Mouse (Mus musculus) CH12.LX (cell line): ENCODE data around the gene Olfr965. TPM values are rescaled to one million over a fixed set of nuclear protein-coding genes. Genes with fewer than 3 reads are reported as not detected.
"Not testable (repeated sequence)": the region's sequence is repeated elsewhere in the genome, so short reads cannot be mapped to it uniquely, and the experiment has no call there.

Experiments
- DNase-seq: peaks from one replicate; pipeline ENCODE4 v3.0.0-alpha.2; 2013; ENCODE audit errors: extremely low read depth
- H3K27ac ChIP-seq: 2 replicates; pipeline ENCODE4 v1.5.1; 2012; ENCODE audit warnings: low read depth, mild to moderate bottlenecking, control low read depth, moderate library complexity; ENCODE audit not compliant: insufficient read depth
- H3K27me3 ChIP-seq: replicated peaks from 2 replicates; pipeline ENCODE3; 2012; ENCODE audit warnings: inconsistent platforms
- H3K36me3 ChIP-seq, 2 experiments: replicated peaks in 1 of 2; 2 replicates each; pipeline versions ENCODE3 to v1.6.1; 2012; ENCODE audit warnings: inconsistent platforms in 1 of 2, low read length in 1 of 2, mild to moderate bottlenecking in 1 of 2, mixed read lengths in 1 of 2, moderate library complexity in 1 of 2; ENCODE audit not compliant: control insufficient read depth in 1 of 2, insufficient read depth in 1 of 2
- H3K4me1 ChIP-seq, 2 experiments: 2 replicates each; pipeline ENCODE4 v1.6.1; 2012; ENCODE audit warnings: inconsistent platforms in 1 of 2, moderate library complexity in 1 of 2; ENCODE audit not compliant: insufficient read depth in 2 of 2, control insufficient read depth in 1 of 2
- H3K4me2 ChIP-seq: 2 replicates; pipeline ENCODE4 v1.6.1; 2012; ENCODE audit warnings: low read depth, mild to moderate bottlenecking, control low read depth; ENCODE audit not compliant: poor library complexity, insufficient read depth, severe bottlenecking
- H3K4me3 ChIP-seq, 3 experiments: fragments of 150-350 bp in 1 of 3; sonication (generic) in 1 of 3; replicated peaks in 1 of 3; 2 replicates each; pipeline versions ENCODE3 to v1.5.1; 2011 to 2012; ENCODE audit warnings: low read depth in 2 of 3, low read length in 2 of 3, mild to moderate bottlenecking in 2 of 3, moderate library complexity in 2 of 3, control low read depth in 1 of 3, improper control_type of control experiment in 1 of 3, inconsistent platforms in 1 of 3, mixed read lengths in 1 of 3; ENCODE audit not compliant: poor library complexity in 1 of 3
- H3K79me2 ChIP-seq: replicated peaks from 2 replicates; pipeline ENCODE4 v1.6.1; 2012; ENCODE audit warnings: mild to moderate bottlenecking, moderate library complexity; ENCODE audit not compliant: control insufficient read depth, poor library complexity, insufficient read depth, severe bottlenecking; ENCODE audit errors: extremely low read depth
- H3K9ac ChIP-seq: 2 replicates; pipeline ENCODE4 v1.6.1; 2012; ENCODE audit warnings: low read depth, mild to moderate bottlenecking, control low read depth, moderate library complexity; ENCODE audit not compliant: insufficient read depth
- H3K9me3 ChIP-seq: replicated peaks from 2 replicates; pipeline ENCODE3; 2012; ENCODE audit warnings: low read length, inconsistent platforms, mixed read lengths
- BHLHE40 ChIP-seq: IDR thresholded peaks from 2 replicates; pipeline ENCODE4 v1.6.1; 2011; ENCODE audit warnings: mild to moderate bottlenecking, low read depth, low read length, improper control_type of control experiment
- CHD1 ChIP-seq: IDR thresholded peaks from 2 replicates; pipeline ENCODE4 v1.6.1; 2012; ENCODE audit warnings: low read depth, low read length, improper control_type of control experiment, inconsistent platforms
- CTCF ChIP-seq, 2 experiments: IDR thresholded peaks in 1 of 2; conservative IDR thresholded peaks in 1 of 2; 2 replicates each; pipeline ENCODE4 v1.5.1; 2011 to 2012; ENCODE audit warnings: low read depth in 2 of 2, low read length in 2 of 2, improper control_type of control experiment in 1 of 2, inconsistent platforms in 1 of 2, mild to moderate bottlenecking in 1 of 2, moderate library complexity in 1 of 2
- ELF1 ChIP-seq: IDR thresholded peaks from 2 replicates; pipeline ENCODE4 v1.6.1; 2014; ENCODE audit warnings: low read depth, mild to moderate bottlenecking, inconsistent platforms, low read length, improper control_type of control experiment
- ETS1 ChIP-seq: conservative IDR thresholded peaks from 2 replicates; pipeline ENCODE4 v1.6.1; 2012; ENCODE audit warnings: low read depth, mild to moderate bottlenecking, inconsistent platforms, low read length, improper control_type of control experiment, moderate library complexity
- HCFC1 ChIP-seq: IDR thresholded peaks from 2 replicates; pipeline ENCODE4 v1.6.1; 2012; ENCODE audit warnings: low read depth, mild to moderate bottlenecking, inconsistent platforms, low read length, improper control_type of control experiment
- JUND ChIP-seq: conservative IDR thresholded peaks from 2 replicates; pipeline ENCODE4 v1.6.1; 2011; ENCODE audit warnings: low read depth, low read length, improper control_type of control experiment
- KAT2A ChIP-seq: IDR thresholded peaks from 2 replicates; pipeline ENCODE4 v1.6.1; 2012; ENCODE audit warnings: low read length, improper control_type of control experiment, inconsistent platforms; ENCODE audit not compliant: insufficient replicate concordance
- MAZ ChIP-seq: IDR thresholded peaks from 2 replicates; pipeline ENCODE4 v1.6.1; 2012; ENCODE audit warnings: low read depth, mild to moderate bottlenecking, inconsistent platforms, low read length, improper control_type of control experiment, moderate library complexity
- MYC ChIP-seq: IDR thresholded peaks from 2 replicates; pipeline ENCODE4 v1.6.1; 2011; ENCODE audit warnings: low read depth, mild to moderate bottlenecking, improper control_type of control experiment, low read length
- NRF1 ChIP-seq: IDR thresholded peaks from 2 replicates; pipeline ENCODE4 v1.6.1; 2014; ENCODE audit warnings: low read depth, mild to moderate bottlenecking, inconsistent platforms, low read length, improper control_type of control experiment, moderate library complexity
- POLR2A ChIP-seq: IDR thresholded peaks from 2 replicates; pipeline ENCODE4 v1.6.1; 2011; ENCODE audit warnings: low read depth, mild to moderate bottlenecking, improper control_type of control experiment, low read length
- POLR2AphosphoS2 ChIP-seq: IDR thresholded peaks from 2 replicates; pipeline ENCODE4 v1.6.1; 2011; ENCODE audit warnings: low read depth, low read length, improper control_type of control experiment
- RAD21 ChIP-seq: IDR thresholded peaks from 2 replicates; pipeline ENCODE4 v1.6.1; 2011; ENCODE audit warnings: low read depth, mild to moderate bottlenecking, low read length, improper control_type of control experiment, moderate library complexity
- RCOR1 ChIP-seq: conservative IDR thresholded peaks from 2 replicates; pipeline ENCODE4 v1.6.1; 2012; ENCODE audit warnings: low read depth, mild to moderate bottlenecking, inconsistent platforms, low read length, improper control_type of control experiment
- SIN3A ChIP-seq: IDR thresholded peaks from 2 replicates; pipeline ENCODE4 v1.6.1; 2012; ENCODE audit warnings: low read length, improper control_type of control experiment, inconsistent platforms
- SMC3 ChIP-seq: IDR thresholded peaks from 2 replicates; pipeline ENCODE4 v1.6.1; 2011; ENCODE audit warnings: low read depth, low read length, improper control_type of control experiment
- TBP ChIP-seq: conservative IDR thresholded peaks from 2 replicates; pipeline ENCODE4 v1.6.1; 2011; ENCODE audit warnings: low read depth, low read length, improper control_type of control experiment
- TCF12 ChIP-seq: IDR thresholded peaks from 2 replicates; pipeline ENCODE4 v1.6.1; 2014; ENCODE audit warnings: low read depth, mild to moderate bottlenecking, inconsistent platforms, low read length, improper control_type of control experiment
- UBTF ChIP-seq: IDR thresholded peaks from 2 replicates; pipeline ENCODE4 v1.6.1; 2012; ENCODE audit warnings: low read depth, mild to moderate bottlenecking, inconsistent platforms, low read length, improper control_type of control experiment, moderate library complexity
- USF1 ChIP-seq: IDR thresholded peaks from 2 replicates; pipeline ENCODE4 v1.6.1; 2014; ENCODE audit warnings: low read depth, mild to moderate bottlenecking, inconsistent platforms, low read length, improper control_type of control experiment
- ZC3H11A ChIP-seq: IDR thresholded peaks from 2 replicates; pipeline ENCODE4 v1.6.1; 2012; ENCODE audit warnings: low read depth, mild to moderate bottlenecking, inconsistent platforms, low read length, improper control_type of control experiment
- ZNF384 ChIP-seq: IDR thresholded peaks from 2 replicates; pipeline ENCODE4 v1.6.1; 2012; ENCODE audit warnings: low read depth, low read length, improper control_type of control experiment, inconsistent platforms
- dilution Hi-C: fragments of 300-500 bp; cut with MboI; formaldehyde crosslinking; loops from 2 replicates; pipeline ENCODE4 v1.14.3; 2020; ENCODE audit warnings: low sequenced_read_pairs; ENCODE audit not compliant: extremely low pct_unique_long_range_greater_than_20kb, extremely low pct_ligation_motif_present
- in situ Hi-C: fragments of 300-500 bp; cut with MboI; formaldehyde crosslinking; loops from 3 replicates; pipeline ENCODE4 v1.14.3; 2019; ENCODE audit warnings: low sequenced_read_pairs, low pct_ligation_motif_present, low pct_unique_long_range_greater_than_20kb, mixed read lengths
- polyA plus RNA-seq: library from polyadenylated mRNA; unstranded; fragments of >175 nt; gene quantifications from 2 replicates; pipeline ENCODE4 v1.2.1, GENCODE M21; 2012; ENCODE audit warnings: low read depth; ENCODE audit not compliant: insufficient read length
- total RNA-seq, 2 experiments: library from RNA; depleted of rRNA; stranded (reverse); fragments of 300-350 nt in 1 of 2; fragments of >200 nt in 1 of 2; gene quantifications; 2 replicates each; pipeline ENCODE4 v1.2.3; 2012 to 2014

The Olfr965 gene
- total and polyA plus RNA-seq, 3 experiments, result not detected

DNA sequence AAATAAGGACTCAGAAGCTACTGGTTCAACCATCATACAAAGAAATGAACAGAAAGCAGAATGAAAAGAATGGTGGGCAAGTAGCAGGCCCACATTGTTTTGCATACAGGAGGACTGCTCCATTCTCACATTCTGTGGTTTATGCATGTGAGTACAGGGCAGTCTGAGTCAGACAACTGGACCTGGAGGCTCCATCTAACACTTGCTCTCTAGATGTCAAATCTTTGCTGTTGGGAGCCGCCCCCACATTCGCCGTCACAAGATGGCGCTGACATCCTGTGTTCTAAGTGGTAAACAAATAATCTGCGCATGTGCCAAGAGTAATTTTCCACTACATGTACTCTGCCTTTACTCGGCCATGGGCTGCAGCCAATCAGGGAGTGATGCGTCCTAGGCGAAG lies 10.0 kb upstream of the Olfr965 start:
- H3K79me2 ChIP-seq, H3K36me3 ChIP-seq, H3K9me3 ChIP-seq, H3K27me3 ChIP-seq, H3K4me2 ChIP-seq, H3K9ac ChIP-seq, dilution Hi-C loops, H3K27ac ChIP-seq, H3K4me1 ChIP-seq, in situ Hi-C loops, H3K4me3 ChIP-seq: not testable (repeated sequence)
- DNase-seq, result peak; percentile 61
- TF ChIP-seq NRF1 (peak; percentile 61; the same call in 1 of the 2 replicates), CTCF (conservative IDR thresholded peaks at IDR 0.05 in 1 of 2, IDR thresholded peaks at IDR 0.05 in 1 of 2; ENCODE audit: low read depth in 2 of 2, low read length in 2 of 2) (peak in 1 of 2 experiments; percentile 14; a peak in 1 of 4 replicates), BHLHE40 (0 out of 2 replicates have a peak, but pooled peaks have one; percentile 16)

GRCm38 (mm10) chr9:39707017-39707416 lies 4.1 kb upstream of the Olfr965 start, which contains the start of gene Olfr149:
Olfr149 (minus strand) TSS chr9:39707117.
- H3K27me3 ChIP-seq, result no peaks in the 10 kb centered on the region
- dilution Hi-C loops, result no loop called here
- TF ChIP-seq TCF12 (no peak), SIN3A (no peak), RAD21 (no peak), ZC3H11A (no peak), ELF1 (no peak), SMC3 (no peak)
- H3K36me3 ChIP-seq, result no peaks in the 10 kb centered on the region
- H3K79me2 ChIP-seq, result no peaks in the 10 kb centered on the region
- no peak within 1 kb of the TSS for H3K4me3 ChIP-seq
- H3K27ac ChIP-seq, result no peak within 1 kb of the TSS
- no peaks in the 10 kb centered on the region for H3K9me3 ChIP-seq
- no peak within 1 kb of the TSS for H3K9ac ChIP-seq
- no peak within 1 kb of the TSS for H3K4me2 ChIP-seq
- in situ Hi-C loops, result no loop called here
- peaks cover 0 to 7% of the 10 kb centered on the region in 2 experiments; a peak in 2 of 4 replicates for H3K4me1 ChIP-seq
- no peak for DNase-seq

DNA sequence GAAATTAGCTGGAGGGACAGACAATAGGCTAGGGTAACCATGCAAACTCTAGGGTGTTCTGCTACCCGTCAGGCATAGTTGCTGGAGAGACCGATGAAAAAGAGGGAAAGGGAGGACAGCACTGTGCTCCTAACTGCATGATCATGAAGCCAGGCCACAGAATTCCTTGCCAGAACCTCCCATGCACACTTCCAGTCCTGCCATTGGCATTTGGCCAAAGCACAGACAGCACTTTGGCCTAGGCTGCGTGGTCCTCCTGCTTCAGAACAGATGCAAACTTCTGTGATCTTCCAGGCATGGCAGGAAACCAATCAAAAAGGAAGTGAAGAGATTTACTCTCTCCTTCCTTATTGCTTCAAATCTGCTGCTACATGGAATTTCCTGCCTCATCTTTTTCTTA lies 2.2 kb upstream of the Olfr965 start:
- Histone ChIP-seq H3K36me3 (no peaks in the 10 kb centered on the region), H3K79me2 (no peaks in the 10 kb centered on the region), H3K4me3 (no peak overlapping the region), H3K4me2 (no peak overlapping the region), H3K4me1 (peaks cover 0 to 6% of the 10 kb centered on the region in 2 experiments; a peak in 2 of 4 replicates), H3K27me3 (no peaks in the 10 kb centered on the region), H3K9ac (no peak overlapping the region), H3K9me3 (no peaks in the 10 kb centered on the region), H3K27ac (no peak overlapping the region)
- no peak for DNase-seq
- dilution Hi-C loops, result no loop called here
- TF ChIP-seq KAT2A (no peak), ZC3H11A (no peak), HCFC1 (no peak), UBTF (no peak), MYC (no peak), POLR2A (no peak), ELF1 (no peak), ETS1 (no peak), TCF12 (no peak), CHD1 (no peak), RCOR1 (no peak), JUND (no peak), SIN3A (no peak), ZNF384 (no peak), TBP (no peak), USF1 (no peak), POLR2AphosphoS2 (no peak), MAZ (no peak)
- in situ Hi-C loops, result no loop called here
